Mouse (Mus musculus): ENCODE results near the gene Dgcr2.

- no peak for TF ChIP-seq GATA1 (IDR thresholded peaks at IDR 0.05; ENCODE audit: borderline replicate concordance, low read length)
- no peak for TF ChIP-seq FLI1 (IDR thresholded peaks at IDR 0.05; ENCODE audit: low read length)
Observed at GRCm38 (mm10) chr16:17922163-17922538, 23.8 kb upstream of the Dgcr2 start.
